Mouse (Mus musculus): ENCODE data around the gene Cib2. TPM values are rescaled to one million over a fixed set of nuclear protein-coding genes. Genes with fewer than 3 reads are reported as not detected.

The Cib2 gene
- polyA plus RNA-seq, 1 experiment from 2014 or later: 8.3 TPM

GRCm38 (mm10) chr9:54502873-54503272 is 57.1 kb downstream of the Cib2 start:
- no peaks in the 10 kb centered on the region for H3K36me3 ChIP-seq (replicated peaks)
- H3K4me1 ChIP-seq: peaks cover 32% of the 10 kb centered on the region
- peaks cover 30% of the 10 kb centered on the region for H3K27me3 ChIP-seq (ENCODE audit: poor library complexity, severe bottlenecking)
- no peak for DNase-seq (ENCODE audit: extremely low spot score, low spot score)
- 7% methylated on average over 12 of the region's 12 CpGs for WGBS
- H3K9me3 ChIP-seq: no peaks in the 10 kb centered on the region
- H3K4me3 ChIP-seq: peak overlapping the region; percentile 88
- H3K27ac ChIP-seq: no peak overlapping the region

GRCm38 (mm10) chr9:54502111-54502495 is 57.9 kb downstream of the Cib2 start:
- Histone ChIP-seq H3K9me3 (no peaks in the 10 kb centered on the region), H3K27me3 (ENCODE audit: poor library complexity, severe bottlenecking) (peaks cover 30% of the 10 kb centered on the region), H3K4me3 (peak overlapping the region; percentile 88), H3K36me3 (replicated peaks) (no peaks in the 10 kb centered on the region), H3K4me1 (peaks cover 32% of the 10 kb centered on the region), H3K27ac (0 out of 2 replicates have a peak overlapping the region, but pooled peaks have one; percentile 87)
- no peak for DNase-seq (ENCODE audit: extremely low spot score, low spot score)
- WGBS: 5% methylated on average over 13 of the region's 13 CpGs

- Histone ChIP-seq H3K4me1 (peaks cover 32% of the 10 kb centered on the region), H3K4me3 (peak within 1 kb of the TSS; percentile 88), H3K9me3 (no peaks in the 10 kb centered on the region), H3K36me3 (replicated peaks) (no peaks in the 10 kb centered on the region), H3K27me3 (ENCODE audit: poor library complexity, severe bottlenecking) (peaks cover 30% of the 10 kb centered on the region), H3K27ac (peak within 1 kb of the TSS; percentile 87)
- DNase-seq (ENCODE audit: extremely low spot score, low spot score): peak; percentile 85
- under 1% methylated on average over 99 of the region's 99 CpGs for WGBS
Measured at GRCm38 (mm10) chr9:54501453-54502110, 58.4 kb downstream of the Cib2 start, which contains the start of gene Dmxl2. Dmxl2 (minus strand) TSS chr9:54501626.

GRCm38 (mm10) chr9:54500832-54501452 is 59.1 kb downstream of the Cib2 start:
- H3K4me1 ChIP-seq: peaks cover 32% of the 10 kb centered on the region
- DNase-seq (ENCODE audit: extremely low spot score, low spot score): peak; percentile 29
- no peaks in the 10 kb centered on the region for H3K36me3 ChIP-seq (replicated peaks)
- under 1% methylated on average over 43 of the region's 43 CpGs for WGBS
- peak overlapping the region; percentile 88 for H3K4me3 ChIP-seq
- no peaks in the 10 kb centered on the region for H3K9me3 ChIP-seq
- H3K27ac ChIP-seq: peak overlapping the region; percentile 87
- H3K27me3 ChIP-seq (ENCODE audit: poor library complexity, severe bottlenecking): peaks cover 30% of the 10 kb centered on the region

- H3K4me3 ChIP-seq: no peak overlapping the region
- peaks cover 21% of the 10 kb centered on the region for H3K27me3 ChIP-seq (ENCODE audit: poor library complexity, severe bottlenecking)
Measured at GRCm38 (mm10) chr9:54499791-54500190, 60.2 kb downstream of the Cib2 start.

GRCm38 (mm10) chr9:54499291-54499690 is 60.7 kb downstream of the Cib2 start:
- Histone ChIP-seq H3K4me1 (peaks cover 32% of the 10 kb centered on the region), H3K4me3 (no peak overlapping the region), H3K27ac (no peak overlapping the region), H3K9me3 (no peaks in the 10 kb centered on the region), H3K27me3 (ENCODE audit: poor library complexity, severe bottlenecking) (peaks cover 19% of the 10 kb centered on the region), H3K36me3 (replicated peaks) (no peaks in the 10 kb centered on the region)
- 90% methylated on average over 6 of the region's 6 CpGs for WGBS
- DNase-seq (ENCODE audit: extremely low spot score, low spot score): no peak

More at GRCm38 (mm10) chr9:54499791-54500190, 60.2 kb downstream of the Cib2 start:
- H3K4me1 ChIP-seq: peaks cover 32% of the 10 kb centered on the region
- H3K27ac ChIP-seq: no peak overlapping the region
- no peak for DNase-seq (ENCODE audit: extremely low spot score, low spot score)
- no peaks in the 10 kb centered on the region for H3K36me3 ChIP-seq (replicated peaks)
- no peaks in the 10 kb centered on the region for H3K9me3 ChIP-seq
- WGBS: 91% methylated on average over 3 of the region's 3 CpGs

Other genes with a start within 250 kb of the Cib2 start
- 6.0 and 6.9 TPM in 2 replicates for gene Dmxl2, start 58.6 kb downstream of the Cib2 start, polyA plus RNA-seq (2016; fragmentation: Nextera tagmentation; extraction: Ambion mirVana)
- gene Sh2d7, start 21.2 kb downstream of the Cib2 start, polyA plus RNA-seq (2016; fragmentation: Nextera tagmentation; extraction: Ambion mirVana): not detected in 2 replicates
- 129 and 133 TPM in 2 replicates for gene Idh3a, start 26.1 kb upstream of the Cib2 start, polyA plus RNA-seq (2016; fragmentation: Nextera tagmentation; extraction: Ambion mirVana)
- 7.7 and 9.6 TPM in 2 replicates for gene Acsbg1, start 101.7 kb upstream of the Cib2 start, polyA plus RNA-seq (2016; fragmentation: Nextera tagmentation; extraction: Ambion mirVana)
- gene Dnaja4, start 138.7 kb upstream of the Cib2 start, polyA plus RNA-seq (2016; fragmentation: Nextera tagmentation; extraction: Ambion mirVana): 3.1 TPM in 2 replicates
- 183 and 188 TPM in 2 replicates for gene Wdr61, start 174.3 kb upstream of the Cib2 start, polyA plus RNA-seq (2016; fragmentation: Nextera tagmentation; extraction: Ambion mirVana)
- gene Crabp1, start 204.5 kb upstream of the Cib2 start, polyA plus RNA-seq (2016; fragmentation: Nextera tagmentation; extraction: Ambion mirVana): 1,057 and 1,193 TPM in 2 replicates